1 mouse cellular context compared by ENCODE assay signal in the genomic region with DNA sequence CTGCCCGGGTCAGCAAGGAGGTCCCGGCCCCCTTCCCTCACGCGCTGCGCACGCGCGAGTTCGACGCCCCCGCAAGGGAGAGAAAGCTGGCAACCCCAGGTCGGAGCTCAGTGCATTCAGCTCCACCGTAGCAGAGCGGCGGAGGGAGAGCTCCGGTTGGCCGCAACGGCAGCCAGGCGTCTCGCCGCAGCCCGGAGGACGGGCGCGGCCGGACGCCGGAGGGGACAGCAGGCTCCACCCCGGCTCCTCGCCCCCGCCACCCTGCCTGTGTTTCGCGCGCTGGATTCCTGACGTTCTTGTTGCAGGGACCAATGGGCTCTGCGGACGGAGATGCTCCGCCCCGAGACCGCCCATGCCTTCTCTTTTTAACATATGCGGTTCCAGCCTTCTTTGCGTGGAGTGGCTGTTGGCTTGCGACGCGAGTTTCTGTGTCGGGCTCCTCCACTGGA.
A peak's percentile ranks its signal among the peaks of the same experiment; 100 is the strongest.
TF ChIP-seq lines count a peak whose summit lies in the region.

No protein-coding gene starts in this region.

TF ChIP-seq in CH12.LX, 34 proteins besides CTCF, POLR2A, EP300 and RAD21:
- TF ChIP-seq HCFC1 (IDR thresholded peaks at IDR 0.05; ENCODE audit: low read depth, low read length) (no peak), NRF1 (IDR thresholded peaks at IDR 0.05; ENCODE audit: low read depth, low read length) (peak; percentile 73), JUN (IDR thresholded peaks at IDR 0.05; ENCODE audit: insufficient read depth, low read depth, low read length) (no peak), E2F4 (IDR thresholded peaks at IDR 0.05; ENCODE audit: insufficient replicate concordance, low read depth, low read length) (peak; percentile 73; the same call in 1 of the 2 replicates), MAX (IDR thresholded peaks at IDR 0.05; ENCODE audit: low read length) (no peak), SMC3 (IDR thresholded peaks at IDR 0.05; ENCODE audit: low read depth, low read length) (no peak), MEF2A (IDR thresholded peaks at IDR 0.05; ENCODE audit: borderline replicate concordance, low read depth, low read length) (no peak), IRF4 (IDR thresholded peaks at IDR 0.05; ENCODE audit: low read depth, low read length) (no peak), BHLHE40 (IDR thresholded peaks at IDR 0.05; ENCODE audit: low read depth, low read length) (peak; percentile 46; the same call in 1 of the 2 replicates), USF2 (conservative IDR thresholded peaks at IDR 0.05; ENCODE audit: low read depth, low read length) (no peak)
